Mouse (Mus musculus) hindbrain, embryonic 13.5 days (tissue): Measurements from ENCODE around the gene Hps3. TPM values are rescaled to one million over a fixed set of nuclear protein-coding genes. Genes with fewer than 3 reads are reported as not detected.
"Not testable (repeated sequence)": the region's sequence is repeated elsewhere in the genome, so short reads cannot be mapped to it uniquely, and the experiment has no call there.

ENCODE experiments used
- ATAC-seq: fragments of 200-750 bp; cut with Nextera tagmentation; 2 replicates; pipeline ENCODE4 v1.8.0; 2017; ENCODE audit warnings: moderate TSS enrichment; ENCODE audit not compliant: low FRiP score
- H3K27ac ChIP-seq: fragments of 300-500 bp; sonication (generic); 2 replicates; pipeline ENCODE4 v1.5.1; 2015; ENCODE audit warnings: inconsistent platforms, mild to moderate bottlenecking, moderate library complexity
- H3K27me3 ChIP-seq: fragments of 300-500 bp; sonication (generic); 2 replicates; pipeline ENCODE4 v1.6.1; 2015; ENCODE audit warnings: mild to moderate bottlenecking, inconsistent platforms
- H3K36me3 ChIP-seq: fragments of 300-500 bp; sonication (generic); 2 replicates; pipeline ENCODE4 v1.6.1; 2015; ENCODE audit warnings: mild to moderate bottlenecking, inconsistent platforms
- H3K4me1 ChIP-seq: fragments of 300-500 bp; sonication (generic); replicated peaks from 2 replicates; pipeline ENCODE4 v1.6.1; 2015; ENCODE audit warnings: inconsistent platforms
- H3K4me2 ChIP-seq: fragments of 300-500 bp; sonication (generic); 2 replicates; pipeline ENCODE4 v1.6.1; 2015; ENCODE audit warnings: inconsistent platforms, mild to moderate bottlenecking, moderate library complexity
- H3K4me3 ChIP-seq: fragments of 300-500 bp; sonication (generic); 2 replicates; pipeline ENCODE4 v1.5.1; 2015; ENCODE audit warnings: mild to moderate bottlenecking, inconsistent platforms
- H3K9ac ChIP-seq: fragments of 300-500 bp; sonication (generic); 2 replicates; pipeline ENCODE4 v1.6.1; 2015; ENCODE audit warnings: mild to moderate bottlenecking, inconsistent platforms
- H3K9me3 ChIP-seq: fragments of 300-500 bp; sonication (generic); 2 replicates; pipeline ENCODE4 v1.6.1; 2016; ENCODE audit warnings: inconsistent platforms
- WGBS: fragments of 180-500 bp; shearing (Covaris S2); methylation state at CpG from one replicate; pipeline ENCODE4 v1.1.7; 2015; 5-methylcytosine and 5-hydroxymethylcytosine counted together
- polyA plus RNA-seq: library from polyadenylated mRNA; unstranded; fragments of >200 nt; fragmentation: Nextera tagmentation; extraction: Ambion mirVana; gene quantifications from 2 replicates; pipeline ENCODE4 v1.2.1, GENCODE M21; 2015

Hps3 gene
- polyA plus RNA-seq: 13.3 and 13.8 TPM in 2 replicates

DNA sequence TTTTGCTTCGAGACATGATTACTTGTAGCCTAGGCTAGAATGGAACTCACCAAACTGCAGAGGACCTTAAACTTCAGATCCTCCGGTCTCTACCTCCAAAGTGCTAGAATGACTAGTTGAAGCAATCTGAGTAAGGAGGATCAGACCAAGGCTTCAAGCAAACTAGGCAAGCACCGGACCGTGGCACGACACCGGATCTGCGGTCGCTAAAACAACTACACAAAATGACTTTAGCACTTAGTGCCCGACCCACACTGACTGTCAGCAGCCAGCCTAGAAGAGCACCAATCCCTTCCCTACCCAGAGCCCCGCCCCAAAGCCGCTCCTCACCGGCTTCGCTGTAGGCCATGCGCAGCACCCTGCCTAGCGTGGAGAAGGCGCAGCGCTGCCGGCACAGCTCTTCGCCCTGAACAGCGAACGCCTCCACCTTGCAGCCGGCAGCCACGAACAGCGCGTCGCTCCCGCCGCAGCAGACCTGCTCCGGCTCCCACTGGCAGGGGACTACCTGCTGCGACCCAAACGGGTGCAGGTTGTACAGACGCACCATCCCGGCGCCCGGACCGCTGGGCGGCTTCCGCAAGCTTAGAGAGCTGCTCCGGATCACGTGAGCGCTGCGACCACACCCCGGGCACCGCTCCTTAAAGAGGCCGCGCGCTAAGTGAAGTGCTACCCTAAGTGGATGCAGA, at the start of gene Hps3:
Gene Hps3, minus strand, starts transcription at position 597 of the 686 bp plus-strand sequence.
- Histone ChIP-seq H3K27ac (peak within 1 kb of the TSS; percentile 85), H3K4me3 (peak within 1 kb of the TSS; percentile 79), H3K27me3 (no peaks in the 10 kb centered on the region), H3K9me3 (no peaks in the 10 kb centered on the region), H3K36me3 (no peaks in the 10 kb centered on the region), H3K9ac (peak within 1 kb of the TSS; percentile 81), H3K4me2 (peak within 1 kb of the TSS; percentile 74), H3K4me1 (peaks cover 13% of the 10 kb centered on the region)
- WGBS: under 1% methylated on average over 47 of the region's 47 CpGs
- peak; percentile 100 for ATAC-seq

DNA sequence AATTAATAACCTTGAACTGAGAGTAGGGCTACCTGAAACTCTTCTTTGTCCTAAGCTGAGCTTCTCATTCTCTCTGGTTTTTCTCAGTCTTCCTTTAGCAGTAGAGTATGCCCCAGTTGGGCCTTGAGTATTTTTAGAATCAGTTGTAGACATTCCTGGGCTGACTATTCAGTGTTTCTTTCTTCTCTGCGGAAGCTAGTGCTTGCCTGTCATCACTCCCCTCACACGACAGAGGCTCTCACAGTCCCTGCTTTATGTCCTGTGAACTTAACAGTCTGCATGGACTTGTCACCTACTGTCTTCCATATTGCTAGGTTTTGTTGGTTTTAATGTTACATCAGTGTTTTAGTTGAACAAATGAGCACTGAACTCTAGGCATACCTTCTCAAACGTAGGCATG, 47.0 kb upstream of the Hps3 start:
- no peak overlapping the region for H3K4me3 ChIP-seq
- H3K9ac ChIP-seq: no peak overlapping the region
- ATAC-seq: no peak
- 90% methylated on average over 3 of the region's 3 CpGs for WGBS
- peaks cover 27% of the 10 kb centered on the region for H3K36me3 ChIP-seq
- H3K27me3 ChIP-seq: no peaks in the 10 kb centered on the region
- no peak overlapping the region for H3K27ac ChIP-seq
- H3K9me3 ChIP-seq: no peaks in the 10 kb centered on the region
- no peak overlapping the region for H3K4me2 ChIP-seq
- no peaks in the 10 kb centered on the region for H3K4me1 ChIP-seq

DNA sequence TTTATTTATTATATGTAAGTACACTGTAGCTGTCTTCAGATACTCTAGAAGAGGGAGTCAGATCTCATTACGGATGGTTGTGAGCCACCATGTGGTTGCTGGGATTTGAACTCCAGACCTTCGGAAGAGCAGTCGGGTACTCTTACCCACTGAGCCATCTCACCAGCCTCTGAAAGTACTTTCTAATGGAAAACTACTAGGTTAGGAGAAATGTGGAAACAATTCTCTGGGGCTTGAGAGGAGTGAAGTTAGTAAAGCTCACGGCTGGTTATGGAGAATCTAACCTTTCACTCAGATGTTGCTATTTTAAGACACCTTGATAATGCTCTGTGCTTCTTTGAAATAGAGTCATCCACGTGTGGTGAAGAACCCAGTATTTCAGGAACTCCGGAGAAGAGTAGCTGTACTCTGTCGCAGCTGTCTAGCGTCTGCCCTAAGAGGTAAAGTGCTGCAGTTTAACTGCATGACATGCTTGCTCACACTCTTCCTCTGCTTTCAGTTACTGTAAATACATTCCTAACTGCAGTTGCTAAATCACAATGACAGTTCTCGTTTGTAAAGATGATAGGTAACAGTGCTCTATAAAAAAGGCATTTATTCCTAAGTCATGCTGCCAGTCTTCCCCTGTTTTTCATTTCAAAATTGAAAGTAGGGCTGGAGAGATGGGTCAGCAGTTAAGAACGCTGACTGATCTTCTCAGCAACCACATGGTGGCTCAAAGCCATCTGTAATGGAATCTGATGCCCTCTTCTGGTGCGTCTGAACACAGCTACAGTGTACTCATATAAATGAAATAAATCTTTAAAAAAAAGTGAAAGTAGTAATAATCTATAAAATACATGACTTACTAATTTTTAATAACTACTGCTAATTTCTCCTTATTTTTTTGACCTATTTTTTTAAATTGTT, 41.3 kb upstream of the Hps3 start:
- ATAC-seq: no peak
- H3K9ac ChIP-seq: no peak overlapping the region
- no peak overlapping the region for H3K27ac ChIP-seq
- H3K9me3 ChIP-seq: no peaks in the 10 kb centered on the region
- H3K36me3 ChIP-seq: peaks cover 38% of the 10 kb centered on the region
- H3K4me1 ChIP-seq: no peaks in the 10 kb centered on the region
- 86% methylated on average over 11 of the region's 11 CpGs for WGBS
- H3K4me2 ChIP-seq: no peak overlapping the region
- H3K4me3 ChIP-seq: no peak overlapping the region
- H3K27me3 ChIP-seq: no peaks in the 10 kb centered on the region

DNA sequence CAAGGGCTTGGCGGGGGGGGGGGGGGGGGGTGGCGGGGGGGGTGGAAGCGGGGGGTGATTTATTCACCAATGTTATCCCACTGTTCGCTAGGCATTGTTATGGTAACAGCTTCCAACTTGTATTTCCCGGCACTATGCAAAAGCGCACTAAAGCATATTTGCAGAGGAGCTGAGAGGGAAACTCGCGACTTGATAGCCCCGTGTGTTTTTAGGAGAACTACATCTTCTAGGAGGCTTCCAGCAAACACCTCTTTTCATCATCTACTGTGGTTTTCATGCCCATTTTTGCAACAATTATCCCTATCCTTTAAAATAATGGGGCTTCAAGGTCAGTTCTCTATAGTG, 23.1 kb upstream of the Hps3 start:
- no peaks in the 10 kb centered on the region for H3K27me3 ChIP-seq
- no peak for ATAC-seq

DNA sequence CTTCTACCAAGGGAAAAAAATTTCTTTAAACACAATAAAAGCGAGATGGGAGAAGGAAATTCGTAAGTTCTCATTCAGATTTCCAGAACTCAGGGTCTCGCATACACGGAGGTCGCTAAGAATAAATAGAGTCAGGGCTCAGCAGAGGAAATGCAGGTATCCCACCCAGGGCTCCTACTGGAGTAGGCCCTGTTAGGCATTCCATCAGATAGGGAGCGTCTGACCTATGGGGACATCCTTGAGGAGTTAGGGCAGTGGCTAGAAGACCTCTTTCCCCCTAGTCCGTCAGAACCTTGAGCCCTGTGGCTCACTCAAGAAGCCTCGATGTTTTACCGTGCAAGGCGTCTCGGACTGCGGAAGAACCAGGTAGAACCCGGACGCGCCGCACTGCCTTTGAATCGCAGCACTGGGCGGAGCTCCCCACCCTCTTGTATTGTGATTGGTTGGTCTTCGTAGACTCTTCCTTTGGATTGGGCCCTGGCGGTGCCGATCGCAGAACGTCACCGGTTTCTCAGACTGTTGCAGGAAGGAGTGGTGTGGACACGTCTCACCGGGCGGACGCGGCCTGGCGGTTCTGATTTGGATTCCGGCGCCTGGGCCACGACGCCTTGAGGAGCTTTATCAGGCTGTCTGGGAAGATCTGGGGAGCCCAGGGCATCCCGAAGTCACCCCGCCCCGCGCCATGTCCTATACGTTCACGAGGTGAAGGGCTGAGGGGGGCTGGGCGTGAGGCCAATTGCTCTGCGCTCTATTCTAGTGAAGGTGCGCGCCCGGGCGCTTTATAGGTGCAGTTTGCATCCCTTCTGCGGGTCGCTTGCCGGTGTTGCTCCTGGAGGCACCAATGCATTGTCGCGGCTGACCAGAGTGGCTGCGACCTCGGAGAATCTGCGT, 22.4 kb upstream of the Hps3 start, which contains the start of gene Hltf:
Gene Hltf, plus strand, starts transcription at position 506 of the 891 bp plus-strand sequence.
- peak; percentile 100 for ATAC-seq
- Histone ChIP-seq H3K9me3 (no peaks in the 10 kb centered on the region), H3K27me3 (no peaks in the 10 kb centered on the region), H3K36me3 (peaks cover 5% of the 10 kb centered on the region), H3K27ac (peak within 1 kb of the TSS; percentile 90), H3K4me1 (peaks cover 11% of the 10 kb centered on the region), H3K4me3 (peak within 1 kb of the TSS; percentile 75), H3K4me2 (peak within 1 kb of the TSS; percentile 63), H3K9ac (peak within 1 kb of the TSS; percentile 82)
- under 1% methylated on average over 51 of the region's 54 CpGs for WGBS

More for the DNA sequence above, 23.1 kb upstream of the Hps3 start:
- WGBS: under 1% methylated on average over 7 of the region's 9 CpGs
- H3K9me3 ChIP-seq: no peaks in the 10 kb centered on the region
- H3K36me3 ChIP-seq: peaks cover 10% of the 10 kb centered on the region
- peaks cover 11% of the 10 kb centered on the region for H3K4me1 ChIP-seq
- peak overlapping the region; percentile 90 for H3K27ac ChIP-seq
- peak overlapping the region; percentile 75 for H3K4me3 ChIP-seq
- peak overlapping the region; percentile 63 for H3K4me2 ChIP-seq
- H3K9ac ChIP-seq: peak overlapping the region; percentile 82

DNA sequence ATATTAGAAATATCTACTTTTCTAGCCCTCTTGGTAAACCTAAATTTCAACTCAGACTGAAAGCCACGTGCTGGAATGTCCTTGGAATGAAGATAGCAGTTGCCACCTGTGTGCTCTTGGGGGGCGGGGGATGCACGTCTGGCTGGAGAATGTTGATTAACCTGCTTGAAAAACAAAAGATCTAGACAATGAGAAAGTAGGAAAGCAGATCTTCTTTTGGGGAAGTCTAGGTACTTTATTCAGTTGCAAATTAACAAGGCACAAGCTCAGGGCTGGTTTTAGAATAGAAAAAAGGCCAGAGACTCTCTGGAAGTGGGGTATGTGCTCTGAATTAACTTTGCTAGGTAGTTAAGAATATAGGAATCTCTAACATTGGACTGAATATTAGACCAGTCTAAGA, 9.6 kb upstream of the Hps3 start:
- not testable (repeated sequence) for H3K36me3 ChIP-seq, H3K9ac ChIP-seq, H3K9me3 ChIP-seq, ATAC-seq, H3K27me3 ChIP-seq, H3K4me3 ChIP-seq, H3K4me2 ChIP-seq, H3K4me1 ChIP-seq, H3K27ac ChIP-seq
- WGBS: 70% methylated on average over 3 of the region's 3 CpGs

DNA sequence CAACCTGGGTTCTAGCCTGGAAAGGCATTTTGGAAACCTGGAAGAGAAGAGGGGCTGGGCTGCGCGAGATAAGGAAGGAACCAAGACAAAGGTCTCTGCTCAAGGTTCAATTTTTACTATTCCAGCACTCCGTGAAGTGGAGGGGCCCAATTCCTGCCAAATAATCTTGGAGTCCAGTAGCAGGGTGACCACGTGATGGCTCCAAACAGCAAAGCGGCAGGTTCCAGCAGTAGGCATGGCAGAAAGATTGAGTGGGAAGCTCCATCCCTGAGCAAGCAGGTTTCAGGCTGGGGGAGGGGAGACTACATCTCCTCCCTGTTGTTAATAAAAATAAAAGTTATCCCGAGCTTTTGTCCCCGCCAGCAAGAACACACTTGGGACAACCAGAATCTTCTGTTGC, 6.3 kb upstream of the Hps3 start:
- H3K27me3 ChIP-seq, H3K4me2 ChIP-seq, ATAC-seq, H3K27ac ChIP-seq, H3K36me3 ChIP-seq, H3K4me1 ChIP-seq, H3K9me3 ChIP-seq, H3K4me3 ChIP-seq, H3K9ac ChIP-seq: not testable (repeated sequence)
- WGBS: 93% methylated on average over 7 of the region's 7 CpGs

DNA sequence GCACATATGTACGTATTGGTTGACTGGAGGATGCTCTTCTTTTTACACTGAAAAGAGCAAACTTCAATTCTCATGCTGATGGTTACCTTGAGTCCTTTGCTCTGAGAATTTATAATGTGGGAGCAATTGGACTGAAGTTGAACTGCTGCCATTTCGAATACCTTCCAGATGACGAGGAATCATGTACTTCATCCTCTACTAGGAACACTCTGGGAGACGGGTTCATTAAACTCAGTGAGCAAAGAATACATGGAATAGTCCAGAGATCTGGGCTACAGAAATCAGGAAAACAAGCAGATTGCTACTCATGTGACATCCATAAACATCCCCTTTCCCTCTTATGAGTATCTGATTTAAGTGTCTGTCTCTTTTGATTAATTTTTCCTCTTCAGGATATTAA, 954 bp upstream of the Hps3 start:
- no peak overlapping the region for H3K4me2 ChIP-seq
- 83% methylated on average over 4 of the region's 4 CpGs for WGBS

DNA sequence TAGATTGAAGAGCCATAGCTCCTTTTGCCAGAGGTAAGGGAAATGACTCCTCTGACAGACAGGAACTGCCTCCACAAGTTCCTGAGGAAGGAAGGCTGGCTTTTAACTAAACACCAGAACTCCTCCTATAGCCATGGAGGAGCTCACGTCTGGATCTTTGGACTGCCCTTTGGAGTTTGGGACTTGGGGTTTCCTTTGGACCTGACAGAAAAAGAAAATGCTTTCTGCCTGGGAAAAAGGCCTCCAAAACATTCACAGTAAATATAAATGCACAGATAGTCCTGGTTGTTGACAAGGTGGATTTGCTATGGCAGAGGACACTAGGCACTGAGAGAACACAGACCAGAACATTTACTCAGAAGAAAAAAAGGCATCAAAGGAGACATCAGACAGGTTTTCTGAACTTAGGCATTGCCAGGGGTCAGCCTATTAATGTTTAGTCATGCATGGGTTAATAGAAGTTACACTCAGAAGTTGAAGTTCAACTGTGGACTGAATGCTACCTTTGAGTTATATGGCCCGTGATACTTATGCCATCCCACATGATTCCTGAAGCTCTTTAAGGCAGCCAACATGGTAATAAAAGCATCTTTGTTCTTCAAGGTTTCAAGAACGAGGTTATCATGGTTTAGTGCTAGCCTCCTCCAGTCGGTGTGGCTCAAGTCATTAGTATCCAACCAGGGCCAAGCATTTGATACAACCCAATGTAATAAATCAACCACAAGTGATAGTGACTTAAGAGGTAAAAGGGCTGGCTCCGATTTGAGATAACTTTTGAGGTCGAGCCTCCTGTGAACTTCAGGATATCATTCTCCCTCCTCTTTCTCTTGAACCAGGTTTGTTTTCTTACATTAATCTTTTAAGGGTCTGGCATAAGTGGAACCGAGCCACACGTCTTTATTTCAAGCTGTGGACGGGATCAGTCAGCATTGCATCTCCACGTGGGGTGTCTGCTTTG, 1.1 kb downstream of the Hps3 start:
- no peak for ATAC-seq
- peaks cover 13% of the 10 kb centered on the region for H3K4me1 ChIP-seq
- WGBS: 20% methylated on average over 10 of the region's 10 CpGs
- H3K4me3 ChIP-seq: peak overlapping the region; percentile 79
- no peaks in the 10 kb centered on the region for H3K36me3 ChIP-seq
- peak overlapping the region; percentile 74 for H3K4me2 ChIP-seq
- H3K27ac ChIP-seq: no peak overlapping the region
- no peaks in the 10 kb centered on the region for H3K9me3 ChIP-seq
- H3K9ac ChIP-seq: peak overlapping the region; percentile 81
- no peaks in the 10 kb centered on the region for H3K27me3 ChIP-seq

More for the DNA sequence above, 954 bp upstream of the Hps3 start:
- no peak overlapping the region for H3K4me3 ChIP-seq
- no peak overlapping the region for H3K27ac ChIP-seq
- H3K36me3 ChIP-seq: no peaks in the 10 kb centered on the region
- peaks cover 13% of the 10 kb centered on the region for H3K4me1 ChIP-seq
- ATAC-seq: no peak
- H3K9me3 ChIP-seq: no peaks in the 10 kb centered on the region
- H3K27me3 ChIP-seq: no peaks in the 10 kb centered on the region
- no peak overlapping the region for H3K9ac ChIP-seq

DNA sequence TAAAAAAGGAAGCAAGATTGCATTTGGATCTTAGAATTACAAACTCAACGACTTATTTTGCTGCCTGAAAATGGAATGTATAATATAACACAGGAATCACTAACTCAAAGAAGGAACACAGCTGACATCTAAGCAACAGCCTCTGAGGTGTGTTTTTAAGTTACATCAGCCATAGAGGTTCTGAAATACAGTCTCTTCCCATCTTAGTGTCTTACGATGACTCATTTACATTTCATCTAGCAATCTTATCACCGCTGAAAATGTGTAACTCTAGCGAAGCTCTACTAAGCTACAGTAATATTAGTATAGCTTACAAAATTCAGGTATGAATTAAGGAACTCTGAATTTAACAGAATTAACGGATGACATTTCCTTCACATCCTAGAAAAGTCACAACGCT, 4.3 kb downstream of the Hps3 start:
- ATAC-seq: no peak
- 96% methylated on average over 6 of the region's 6 CpGs for WGBS

DNA sequence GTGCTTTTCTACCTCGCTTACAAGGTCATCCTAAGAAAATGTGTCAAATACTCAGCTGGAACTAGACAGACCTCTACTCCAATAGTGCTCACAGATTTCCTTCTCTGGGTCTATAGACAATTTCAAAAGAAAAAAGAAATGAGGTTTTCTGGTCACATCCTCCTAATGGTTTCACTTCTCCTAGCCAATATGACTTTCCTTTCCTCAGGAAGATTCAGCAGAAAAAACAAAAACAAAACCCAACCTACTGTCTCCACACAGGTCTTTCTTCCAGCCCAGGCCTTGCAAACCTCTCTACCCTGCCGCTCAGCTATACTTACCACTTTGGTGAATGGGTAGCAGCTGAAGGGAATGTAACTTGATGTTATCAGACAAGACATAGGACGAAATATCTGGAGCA, 6.5 kb downstream of the Hps3 start:
- WGBS: 95% methylated on average over 3 of the region's 3 CpGs
- no peak overlapping the region for H3K4me3 ChIP-seq
- ATAC-seq: no peak
- H3K9ac ChIP-seq: no peak overlapping the region
- no peak overlapping the region for H3K27ac ChIP-seq
- no peak overlapping the region for H3K4me2 ChIP-seq
- peaks cover 3% of the 10 kb centered on the region for H3K4me1 ChIP-seq
- H3K9me3 ChIP-seq: no peaks in the 10 kb centered on the region
- no peaks in the 10 kb centered on the region for H3K27me3 ChIP-seq
- peaks cover 40% of the 10 kb centered on the region for H3K36me3 ChIP-seq

More for the DNA sequence above, 4.3 kb downstream of the Hps3 start:
- no peak overlapping the region for H3K4me3 ChIP-seq
- no peak overlapping the region for H3K4me2 ChIP-seq
- H3K4me1 ChIP-seq: peaks cover 13% of the 10 kb centered on the region
- no peak overlapping the region for H3K27ac ChIP-seq
- no peak overlapping the region for H3K9ac ChIP-seq
- peaks cover 20% of the 10 kb centered on the region for H3K36me3 ChIP-seq
- no peaks in the 10 kb centered on the region for H3K9me3 ChIP-seq
- H3K27me3 ChIP-seq: no peaks in the 10 kb centered on the region
